In the genomic region with DNA sequence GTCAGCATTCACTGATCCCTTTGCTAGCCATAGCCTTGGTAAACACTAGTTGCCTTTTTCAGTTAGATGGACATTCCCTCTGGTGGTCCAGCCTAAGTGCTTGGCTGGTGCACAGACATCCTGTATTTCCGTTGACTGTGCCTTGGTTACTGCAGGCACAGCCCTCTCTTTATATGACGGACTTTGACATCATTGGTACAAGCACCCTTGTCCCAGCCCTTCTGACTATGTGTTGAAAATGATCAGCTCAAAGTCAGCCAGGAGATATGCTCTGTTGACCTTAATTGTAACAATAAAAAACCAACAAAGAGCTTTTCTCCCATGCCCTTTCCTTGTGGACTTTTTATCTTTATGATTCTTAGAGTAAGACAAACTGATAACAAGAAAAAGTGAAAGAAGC, we compare ENCODE assay signal across 25 mouse cellular contexts. TPM values are rescaled to one million over a fixed set of nuclear protein-coding genes. Genes with fewer than 3 reads are reported as not detected.
"Had no signal": no experiment of that assay in that cellular context is flagged by ENCODE, and none has a peak within 500 bp of the region (broad histone marks: within the 10 kb centered on the region; RNA-seq: fewer than 3 reads in every experiment).

No protein-coding gene starts in this region.

- H3K9me3 ChIP-seq: heart, embryonic 10.5 days; heart, embryonic 12.5 days; hindbrain, embryonic 10.5 days; hindbrain, embryonic 12.5 days; limb, embryonic 13.5 days; limb, embryonic 15.5 days; liver, embryonic 13.5 days had no signal

- H3K27me3 ChIP-seq: heart, embryonic 12.5 days; hindbrain, embryonic 12.5 days; limb, embryonic 13.5 days; limb, embryonic 15.5 days; liver, embryonic 13.5 days had no signal

- H3K4me3 ChIP-seq: gastrocnemius, adult 2 months; heart, embryonic 10.5 days; heart, embryonic 12.5 days; hindbrain, embryonic 10.5 days; hindbrain, embryonic 12.5 days; limb, embryonic 13.5 days; limb, embryonic 15.5 days; liver, embryonic 13.5 days had no signal

- H3K4me1 ChIP-seq: heart, embryonic 10.5 days; heart, embryonic 12.5 days; hindbrain, embryonic 10.5 days; hindbrain, embryonic 12.5 days; limb, embryonic 13.5 days; limb, embryonic 15.5 days; liver, embryonic 13.5 days had no signal

- DNase-seq: forebrain, postnatal 0 days; gastrocnemius, adult 2 months; gastrocnemius, postnatal 10 days; gastrocnemius, postnatal 25 days; heart, adult 18-20 months; heart, postnatal 10 days; heart, postnatal 4 days; kidney, adult 18-20 months; kidney, adult 8-10 months; kidney, postnatal 10 days; kidney, postnatal 4 days; layer of hippocampus, adult 9-11 months; layer of hippocampus, postnatal 36 days; left cerebral cortex, postnatal 4 days; liver, embryonic 13.5 days had no signal

- H3K27ac ChIP-seq: gastrocnemius, adult 2 months; heart, embryonic 10.5 days; hindbrain, embryonic 10.5 days; hindbrain, embryonic 12.5 days; hindbrain, embryonic 14.5 days; limb, embryonic 13.5 days; limb, embryonic 15.5 days; liver, embryonic 13.5 days had no signal

- H3K36me3 ChIP-seq: heart, embryonic 10.5 days; heart, embryonic 12.5 days; hindbrain, embryonic 10.5 days; hindbrain, embryonic 12.5 days; limb, embryonic 13.5 days; limb, embryonic 15.5 days; liver, embryonic 13.5 days had no signal

- ATAC-seq: forebrain, postnatal 0 days; hindbrain, embryonic 16.5 days; inflammation-experienced regulatory T-cells, adult 6 months had no signal

- H3K9ac ChIP-seq: forebrain, postnatal 0 days; heart, embryonic 12.5 days; hindbrain, embryonic 12.5 days; hindbrain, embryonic 14.5 days; limb, embryonic 13.5 days; limb, embryonic 15.5 days; liver, embryonic 13.5 days had no signal

- H3K4me2 ChIP-seq: heart, embryonic 12.5 days; hindbrain, embryonic 12.5 days; hindbrain, embryonic 14.5 days; limb, embryonic 13.5 days; limb, embryonic 15.5 days; liver, embryonic 11.5 days; liver, embryonic 13.5 days had no signal

RNA-seq across cellular contexts. Expression of gene Mapk10, which starts 53.8 kb away (rescaled TPM):
- polyA plus RNA-seq: inflammation-experienced regulatory T-cells, adult 6 months had no signal
